Mouse (Mus musculus): ENCODE measurements at regions not wholly inside any gene's neighbourhood (a gene's known extent, or its start where the extent isn't known, plus 50 kb on each side); places are given as distances from the start of the nearest gene placed in this dataset.
"Not testable (repeated sequence)": the region's sequence is repeated elsewhere in the genome, so short reads cannot be mapped to it uniquely, and the experiment has no call there.

- DNase-seq, result no peak
Observed at GRCm38 (mm10) chr6:62573611-62574010, 682.1 kb upstream of the Grid2 start.

- peak; percentile 10 for DNase-seq
Observed at GRCm38 (mm10) chr6:62576200-62576599, 679.5 kb upstream of the Grid2 start.

GRCm38 (mm10) chr6:62620543-62620942, 635.1 kb upstream of the Grid2 start:
- DNase-seq, result no peak

- DNase-seq, result not testable (repeated sequence)
Observed at GRCm38 (mm10) chr6:62668123-62668522, 587.6 kb upstream of the Grid2 start.

GRCm38 (mm10) chr6:62718389-62718788, 537.3 kb upstream of the Grid2 start:
- DNase-seq, result no peak

GRCm38 (mm10) chr6:62719541-62720155, 536.0 kb upstream of the Grid2 start:
- no peak for DNase-seq

Data from adrenal gland, adult 2 months (tissue).